Mouse (Mus musculus) bone marrow macrophage, adult 2 months (primary cell): ENCODE data around the gene 9430015G10Rik.

ENCODE experiments used
- CTCF ChIP-seq: IDR thresholded peaks from 2 replicates; pipeline ENCODE4 v1.5.1; 2012; ENCODE audit warnings: low read depth, mild to moderate bottlenecking, low read length, moderate library complexity
- POLR2A ChIP-seq: IDR thresholded peaks from 2 replicates; pipeline ENCODE4 v1.6.1; 2012; ENCODE audit warnings: mild to moderate bottlenecking, low read depth, low read length, borderline replicate concordance

DNA sequence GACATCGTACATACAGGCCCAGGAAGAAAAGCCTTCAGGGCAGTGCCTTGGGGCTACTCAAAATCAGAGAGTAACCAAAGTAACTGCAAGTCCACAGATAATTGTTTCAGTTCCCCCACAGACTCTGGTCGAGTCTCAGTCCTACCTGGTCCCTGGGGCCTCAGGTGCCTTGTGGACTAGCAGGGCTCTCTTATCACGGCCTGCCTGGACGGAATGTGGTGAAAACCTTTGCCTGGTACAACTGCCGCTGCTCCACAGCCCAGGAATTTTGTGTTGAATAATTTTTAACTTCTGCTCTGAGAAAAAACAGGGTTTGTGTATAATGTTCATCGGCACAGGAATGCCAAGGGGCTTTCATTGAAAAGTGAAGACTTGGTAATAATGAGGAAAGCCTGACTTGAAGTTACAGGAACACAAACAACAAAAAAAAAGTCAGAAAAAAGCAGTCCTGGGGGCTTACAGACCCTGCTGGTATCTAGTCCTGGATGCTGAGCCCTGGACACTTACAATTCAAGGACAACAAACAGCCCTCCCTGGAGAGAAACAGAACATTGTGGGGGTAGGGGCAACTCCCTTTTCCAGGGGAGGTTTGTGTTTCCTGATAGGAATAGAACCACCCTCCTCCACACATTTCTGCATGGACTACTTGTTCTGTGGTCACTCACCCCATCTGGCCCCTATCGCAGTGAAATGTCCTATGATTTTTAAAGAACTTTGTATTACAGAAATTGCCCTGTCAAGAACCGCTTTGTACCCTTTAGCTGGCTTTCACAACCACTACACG lies 25.5 kb upstream of the 9430015G10Rik start:
- TF ChIP-seq POLR2A, result no peak
- no peak for TF ChIP-seq CTCF
